Mouse (Mus musculus): ENCODE measurements around the gene Cobll1. TPM values are rescaled to one million over a fixed set of nuclear protein-coding genes. Genes with fewer than 3 reads are reported as not detected.

Gene Cobll1
- polyA plus RNA-seq, 1 experiment from 2014 or later = 21.7 TPM

GRCm38 (mm10) chr2:65162625-65163024 lies 76.6 kb downstream of the Cobll1 start:
- WGBS = 88% methylated on average over 5 of the region's 5 CpGs
- H3K27me3 ChIP-seq = no peaks in the 10 kb centered on the region
- no peaks in the 10 kb centered on the region for H3K36me3 ChIP-seq
- H3K9me3 ChIP-seq (replicated peaks) = no peaks in the 10 kb centered on the region
- no peak overlapping the region for H3K9ac ChIP-seq
- H3K27ac ChIP-seq = no peak overlapping the region
- no peak overlapping the region for H3K4me3 ChIP-seq (replicated peaks)
- H3K4me1 ChIP-seq = 0 out of 2 replicates have a peak, but pooled peaks cover 2% of the 10 kb centered on the region
- no peak for ATAC-seq (replicated peaks; ENCODE audit: low FRiP score)
- H3K4me2 ChIP-seq = no peak overlapping the region

DNA sequence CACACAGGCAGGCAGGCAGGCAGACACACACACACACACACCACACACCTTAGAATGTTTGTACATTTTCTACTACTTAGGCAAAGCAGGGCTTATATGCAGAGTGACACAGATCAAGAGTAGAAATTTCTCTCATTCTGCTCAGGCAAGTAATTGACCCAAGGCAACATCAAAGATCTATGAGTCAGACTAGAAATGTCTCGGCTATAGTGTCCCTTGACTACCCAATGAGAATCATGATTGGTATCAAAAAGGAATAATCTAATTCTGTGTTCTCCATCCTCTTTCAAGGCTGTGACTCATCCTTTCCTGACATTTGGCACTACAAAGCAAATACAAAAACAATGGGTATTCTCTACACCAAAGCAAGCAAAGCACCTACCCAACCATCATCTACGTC lies 77.5 kb downstream of the Cobll1 start:
- H3K27ac ChIP-seq = no peak overlapping the region
- no peak for ATAC-seq (replicated peaks; ENCODE audit: low FRiP score)
- 80% methylated on average over 2 of the region's 2 CpGs for WGBS
- H3K4me3 ChIP-seq (replicated peaks) = no peak overlapping the region
- no peaks in the 10 kb centered on the region for H3K36me3 ChIP-seq
- H3K27me3 ChIP-seq = no peaks in the 10 kb centered on the region
- no peak overlapping the region for H3K9ac ChIP-seq
- H3K9me3 ChIP-seq (replicated peaks) = no peaks in the 10 kb centered on the region
- no peak overlapping the region for H3K4me2 ChIP-seq
- H3K4me1 ChIP-seq = 0 out of 2 replicates have a peak, but pooled peaks cover 2% of the 10 kb centered on the region

GRCm38 (mm10) chr2:65157981-65158651 lies 81.1 kb downstream of the Cobll1 start:
- no peak; the same call in 1 of the 2 replicates for ATAC-seq (replicated peaks; ENCODE audit: low FRiP score)
- H3K4me2 ChIP-seq = no peak overlapping the region
- 69% methylated on average over 5 of the region's 5 CpGs for WGBS
- H3K27ac ChIP-seq = no peak overlapping the region
- no peak overlapping the region for H3K4me3 ChIP-seq (replicated peaks)
- H3K27me3 ChIP-seq = no peaks in the 10 kb centered on the region
- H3K4me1 ChIP-seq = 0 out of 2 replicates have a peak, but pooled peaks cover 2% of the 10 kb centered on the region
- no peaks in the 10 kb centered on the region for H3K36me3 ChIP-seq
- no peak overlapping the region for H3K9ac ChIP-seq
- H3K9me3 ChIP-seq (replicated peaks) = no peaks in the 10 kb centered on the region

- 83% methylated on average over 2 of the region's 2 CpGs for WGBS
- no peaks in the 10 kb centered on the region for H3K27me3 ChIP-seq
- H3K9me3 ChIP-seq (replicated peaks) = no peaks in the 10 kb centered on the region
- H3K4me2 ChIP-seq = no peak overlapping the region
- H3K4me3 ChIP-seq (replicated peaks) = no peak overlapping the region
- no peak for ATAC-seq (replicated peaks; ENCODE audit: low FRiP score)
- H3K4me1 ChIP-seq = 0 out of 2 replicates have a peak, but pooled peaks cover 2% of the 10 kb centered on the region
- no peak overlapping the region for H3K9ac ChIP-seq
- H3K27ac ChIP-seq = no peak overlapping the region
- no peaks in the 10 kb centered on the region for H3K36me3 ChIP-seq
Observed at GRCm38 (mm10) chr2:65157325-65157724, 81.9 kb downstream of the Cobll1 start.

DNA sequence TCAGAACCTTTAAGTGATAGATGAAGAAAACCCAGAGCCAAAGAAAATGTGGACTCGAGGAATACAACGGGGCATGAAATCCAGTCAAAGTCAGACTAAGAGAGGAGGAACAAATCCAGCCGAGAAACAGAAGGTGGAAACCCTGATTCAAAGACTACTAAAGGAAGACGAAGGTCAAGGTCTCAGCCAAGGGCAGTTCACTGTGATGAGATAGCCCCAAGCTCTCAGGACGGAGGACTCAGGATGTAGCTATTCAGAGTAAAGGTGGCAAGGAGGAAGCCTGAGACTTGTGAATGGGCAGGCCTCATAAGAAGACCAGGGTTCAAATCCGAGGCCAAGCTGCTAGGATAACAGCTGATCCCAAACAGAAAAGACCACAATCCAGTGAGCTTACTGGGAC lies 90.3 kb downstream of the Cobll1 start:
- peaks cover 13% of the 10 kb centered on the region for H3K4me1 ChIP-seq
- no peak overlapping the region for H3K27ac ChIP-seq
- no peaks in the 10 kb centered on the region for H3K9me3 ChIP-seq (replicated peaks)
- no peak overlapping the region for H3K4me2 ChIP-seq
- H3K9ac ChIP-seq = no peak overlapping the region
- no peak overlapping the region for H3K4me3 ChIP-seq (replicated peaks)
- ATAC-seq (replicated peaks; ENCODE audit: low FRiP score) = no peak
- H3K27me3 ChIP-seq = no peaks in the 10 kb centered on the region
- 95% methylated on average over 6 of the region's 6 CpGs for WGBS
- H3K36me3 ChIP-seq = peaks cover 17% of the 10 kb centered on the region

DNA sequence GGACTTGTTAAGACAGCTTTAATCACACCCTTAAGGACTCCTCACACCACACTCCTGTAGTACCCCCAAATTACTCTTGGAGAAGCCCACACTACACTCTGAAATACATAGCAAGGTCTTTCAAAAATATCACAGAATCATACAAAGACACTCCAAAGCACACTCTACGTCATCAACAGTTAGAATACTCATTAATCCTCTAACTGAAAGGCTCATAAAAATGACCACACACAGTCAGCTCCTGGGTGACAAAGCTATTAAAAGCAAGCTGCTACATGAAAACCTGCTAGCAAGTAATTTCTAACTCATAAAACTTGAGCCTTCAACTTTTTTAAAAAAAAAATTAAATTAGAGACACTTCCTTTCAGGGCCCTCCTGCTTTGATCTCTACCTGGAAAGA lies 91.8 kb downstream of the Cobll1 start:
- Histone ChIP-seq H3K9me3 (replicated peaks) (no peaks in the 10 kb centered on the region), H3K36me3 (peaks cover 17% of the 10 kb centered on the region), H3K9ac (no peak overlapping the region), H3K4me2 (no peak overlapping the region), H3K27me3 (no peaks in the 10 kb centered on the region), H3K4me1 (peaks cover 13% of the 10 kb centered on the region), H3K4me3 (replicated peaks) (no peak overlapping the region), H3K27ac (0 out of 2 replicates have a peak overlapping the region, but pooled peaks have one; percentile 32)
- 27% methylated on average over 1 of the region's 1 CpGs for WGBS
- 0 out of 2 replicates have a peak, but pooled peaks have one; percentile 23 for ATAC-seq (replicated peaks; ENCODE audit: low FRiP score)

DNA sequence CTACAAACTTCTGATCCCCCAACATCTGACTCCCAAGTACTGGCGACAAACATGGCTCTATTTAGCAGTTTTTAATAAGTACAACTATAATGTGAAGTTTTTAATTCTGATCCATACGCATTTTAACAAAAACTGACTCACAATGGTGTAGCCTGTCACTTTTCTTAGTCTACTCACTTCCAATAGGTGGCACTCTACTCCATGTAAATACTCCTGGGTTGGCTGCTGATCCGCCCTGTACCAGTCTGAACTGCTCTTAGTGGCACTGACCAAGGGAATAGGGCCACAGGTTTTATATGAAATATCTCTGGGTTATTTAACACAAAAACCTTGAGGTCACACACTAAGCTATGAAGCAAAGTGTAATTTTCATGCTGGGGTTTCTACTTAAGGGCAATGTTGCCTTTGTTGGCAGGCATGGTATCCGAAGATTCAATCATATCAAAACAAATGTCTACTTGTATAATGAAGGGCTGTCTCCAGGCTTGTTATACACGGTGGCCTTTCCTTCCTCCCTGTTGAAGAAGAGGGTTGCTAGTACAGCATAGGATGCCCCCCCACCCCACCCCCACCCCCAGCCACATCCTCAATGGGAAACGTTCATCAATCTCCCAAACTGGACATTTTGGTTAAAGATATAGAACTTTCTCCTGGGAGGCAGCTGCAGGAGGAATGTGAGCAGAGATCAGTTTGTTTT lies 93.6 kb downstream of the Cobll1 start:
- no peak overlapping the region for H3K9ac ChIP-seq
- no peak overlapping the region for H3K4me3 ChIP-seq (replicated peaks)
- H3K4me1 ChIP-seq = peaks cover 13% of the 10 kb centered on the region
- H3K9me3 ChIP-seq (replicated peaks) = no peaks in the 10 kb centered on the region
- H3K27ac ChIP-seq = no peak overlapping the region
- WGBS = 52% methylated on average over 6 of the region's 6 CpGs
- H3K4me2 ChIP-seq = no peak overlapping the region
- peak; percentile 90 for ATAC-seq (replicated peaks; ENCODE audit: low FRiP score)
- H3K27me3 ChIP-seq = no peaks in the 10 kb centered on the region
- H3K36me3 ChIP-seq = peaks cover 13% of the 10 kb centered on the region

GRCm38 (mm10) chr2:65141093-65141661 lies 98.0 kb downstream of the Cobll1 start:
- no peaks in the 10 kb centered on the region for H3K36me3 ChIP-seq
- WGBS = 73% methylated on average over 4 of the region's 4 CpGs
- H3K27ac ChIP-seq = 0 out of 2 replicates have a peak overlapping the region, but pooled peaks have one; percentile 10
- no peak overlapping the region for H3K9ac ChIP-seq
- no peak overlapping the region for H3K4me3 ChIP-seq (replicated peaks)
- H3K27me3 ChIP-seq = no peaks in the 10 kb centered on the region
- no peak overlapping the region for H3K4me2 ChIP-seq
- peaks cover 10% of the 10 kb centered on the region; the same call in 1 of the 2 replicates for H3K4me1 ChIP-seq
- H3K9me3 ChIP-seq (replicated peaks) = no peaks in the 10 kb centered on the region
- ATAC-seq (replicated peaks; ENCODE audit: low FRiP score) = no peak

DNA sequence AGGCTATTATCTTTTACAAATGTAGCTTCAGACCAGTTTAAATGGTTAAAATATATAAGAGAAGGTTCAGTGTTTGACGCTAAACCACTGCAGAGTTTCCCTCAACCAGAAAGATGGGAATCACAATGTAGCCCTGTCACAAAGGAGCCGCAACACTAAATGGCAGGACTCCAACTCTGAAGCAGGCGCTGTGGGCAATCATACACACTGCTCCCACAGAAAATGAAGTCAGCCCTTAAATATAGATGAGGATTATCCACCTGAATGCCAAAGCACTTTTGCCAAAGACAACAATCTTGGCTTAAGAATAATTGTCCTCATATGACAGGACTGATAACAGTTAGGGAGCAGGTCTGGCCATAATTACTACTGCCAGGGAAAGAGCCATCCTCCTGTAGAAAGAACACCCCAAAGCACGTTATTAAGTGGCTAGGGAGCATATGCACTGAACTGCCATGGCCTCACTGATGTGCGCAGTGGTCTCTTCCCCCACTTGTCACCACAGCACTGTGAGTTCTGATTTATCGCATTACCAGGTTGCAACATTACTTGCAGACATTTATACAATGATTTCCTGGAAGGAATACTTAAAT lies 98.8 kb downstream of the Cobll1 start:
- Histone ChIP-seq H3K27me3 (no peaks in the 10 kb centered on the region), H3K4me2 (no peak overlapping the region), H3K9ac (0 out of 2 replicates have a peak overlapping the region, but pooled peaks have one; percentile 14), H3K4me3 (replicated peaks) (no peak overlapping the region), H3K27ac (no peak overlapping the region), H3K9me3 (replicated peaks) (no peaks in the 10 kb centered on the region), H3K36me3 (no peaks in the 10 kb centered on the region), H3K4me1 (0 out of 2 replicates have a peak, but pooled peaks cover 7% of the 10 kb centered on the region)
- 68% methylated on average over 6 of the region's 6 CpGs for WGBS
- no peak for ATAC-seq (replicated peaks; ENCODE audit: low FRiP score)

DNA sequence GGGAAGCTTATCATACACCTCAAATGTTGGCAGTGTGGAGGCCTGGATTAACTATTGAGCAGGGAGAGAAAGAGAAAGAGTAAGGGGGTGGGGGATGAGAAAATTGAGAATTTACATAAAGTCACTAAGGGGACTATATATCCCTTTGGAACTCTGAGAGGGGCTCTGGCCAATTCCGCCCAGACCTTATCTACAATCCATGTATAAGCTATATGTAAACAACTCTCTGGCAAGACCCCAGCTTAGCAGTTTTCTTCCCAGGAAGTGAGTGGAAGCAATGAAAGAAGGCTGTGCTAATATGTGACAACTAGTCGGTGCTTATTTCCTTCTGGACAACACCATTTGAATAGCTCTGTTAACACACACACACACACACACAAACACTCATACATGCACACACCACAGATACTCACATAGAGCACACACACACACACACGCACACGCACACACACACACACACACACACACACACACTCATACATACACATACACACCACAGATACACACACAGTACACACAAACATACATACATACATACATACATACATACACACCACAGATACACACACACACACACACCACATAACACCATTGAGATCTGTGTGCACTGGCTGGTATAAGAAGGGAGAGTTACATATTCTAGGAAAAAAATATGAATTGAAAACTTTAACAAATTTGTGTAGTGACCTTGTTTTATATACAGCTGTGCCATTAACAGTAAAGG lies 99.4 kb downstream of the Cobll1 start:
- 0 out of 2 replicates have a peak, but pooled peaks cover 7% of the 10 kb centered on the region for H3K4me1 ChIP-seq
- H3K27ac ChIP-seq = 0 out of 2 replicates have a peak overlapping the region, but pooled peaks have one; percentile 45
- no peak overlapping the region for H3K4me2 ChIP-seq
- H3K9ac ChIP-seq = no peak overlapping the region
- H3K9me3 ChIP-seq (replicated peaks) = no peaks in the 10 kb centered on the region
- no peaks in the 10 kb centered on the region for H3K27me3 ChIP-seq
- no peaks in the 10 kb centered on the region for H3K36me3 ChIP-seq
- WGBS = 67% methylated on average over 4 of the region's 4 CpGs
- no peak for ATAC-seq (replicated peaks; ENCODE audit: low FRiP score)
- H3K4me3 ChIP-seq (replicated peaks) = no peak overlapping the region

- Histone ChIP-seq H3K4me1 (0 out of 2 replicates have a peak, but pooled peaks cover 7% of the 10 kb centered on the region), H3K27me3 (no peaks in the 10 kb centered on the region), H3K9me3 (replicated peaks) (no peaks in the 10 kb centered on the region), H3K9ac (no peak overlapping the region), H3K36me3 (no peaks in the 10 kb centered on the region), H3K4me2 (no peak overlapping the region), H3K4me3 (replicated peaks) (no peak overlapping the region), H3K27ac (0 out of 2 replicates have a peak overlapping the region, but pooled peaks have one; percentile 45)
- no peak for ATAC-seq (replicated peaks; ENCODE audit: low FRiP score)
- WGBS = 80% methylated on average over 5 of the region's 5 CpGs
Observed at GRCm38 (mm10) chr2:65138992-65139391, 100.2 kb downstream of the Cobll1 start.

Data from kidney, embryonic 15.5 days (tissue).